Mouse (Mus musculus) embryonic fibroblast, embryonic 13.5 days (primary cell): ENCODE measurements around the gene Epb41l1.

Source experiments
- CTCF ChIP-seq: IDR thresholded peaks from 2 replicates; pipeline ENCODE4 v1.5.1; 2011; ENCODE audit warnings: mild to moderate bottlenecking, control low read depth, low read length, moderate library complexity, borderline replicate concordance; ENCODE audit not compliant: insufficient read depth
- POLR2A ChIP-seq: IDR thresholded peaks from 2 replicates; pipeline ENCODE4 v1.6.1; 2011; ENCODE audit warnings: low read depth, mild to moderate bottlenecking, control low read depth, low read length, moderate library complexity

DNA sequence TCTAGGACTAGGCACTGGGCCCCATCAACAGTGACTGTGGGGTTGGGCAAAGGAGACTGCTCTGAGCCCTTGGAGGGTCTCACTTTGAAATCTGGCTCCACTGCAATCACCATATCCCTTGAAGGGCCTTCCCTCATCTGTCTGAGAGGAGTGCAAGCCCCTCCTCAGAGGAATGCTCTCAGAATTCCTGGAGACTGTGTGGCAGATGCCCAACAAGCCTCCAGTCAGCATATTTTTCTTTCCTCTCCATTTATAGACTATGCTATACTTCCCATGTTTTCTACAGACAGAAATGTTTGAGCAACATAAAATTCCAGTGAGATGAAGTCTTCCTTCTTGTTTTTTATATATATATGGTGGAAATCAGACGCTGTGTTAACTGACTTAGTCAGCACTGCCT is 21.2 kb upstream of the Epb41l1 start:
- TF ChIP-seq POLR2A = no peak
- TF ChIP-seq CTCF = no peak
